Mouse (Mus musculus) MEL-GATA-1-ER (cell line): ENCODE data around the gene Hdac1.
"Not testable (repeated sequence)": the region's sequence is repeated elsewhere in the genome, so short reads cannot be mapped to it uniquely, and the experiment has no call there.

Experiments
- DNase-seq: peaks from one replicate; pipeline ENCODE4 v3.0.0-alpha.2; 2012; ENCODE audit warnings: low read depth; ENCODE audit errors: extremely low read depth

Hdac1 gene

DNA sequence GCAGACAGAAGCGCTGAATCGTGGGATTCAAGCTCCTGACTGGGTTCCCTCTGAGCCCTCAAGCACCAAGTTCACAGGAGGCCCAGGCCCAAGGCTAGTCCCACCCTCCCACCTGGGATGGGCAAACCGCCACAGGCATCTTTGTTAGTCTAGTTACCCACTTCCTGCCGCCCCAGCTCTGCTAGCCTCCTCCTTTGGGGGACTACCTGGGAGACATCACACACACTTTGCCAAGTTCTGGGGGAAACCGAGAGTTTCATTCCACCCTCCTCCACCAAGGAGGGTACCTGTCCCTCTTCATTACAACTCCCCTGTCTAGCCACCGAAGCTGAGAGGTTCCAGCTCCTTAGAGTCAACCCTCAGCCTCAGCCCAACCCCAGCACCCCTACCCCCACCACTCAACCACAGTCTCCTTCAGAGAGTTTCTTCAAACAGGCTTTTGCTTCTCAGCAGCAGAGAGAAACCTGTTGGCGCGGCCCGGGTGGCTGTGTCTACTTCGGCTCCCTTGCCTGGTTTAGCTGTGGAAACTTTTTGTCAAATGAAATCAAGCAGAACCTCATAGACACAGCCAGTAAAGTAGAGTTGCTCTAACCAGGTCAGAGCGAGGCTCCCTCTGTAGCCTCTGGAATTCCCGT, 15.9 kb upstream of the Hdac1 start:
- no peak for DNase-seq

DNA sequence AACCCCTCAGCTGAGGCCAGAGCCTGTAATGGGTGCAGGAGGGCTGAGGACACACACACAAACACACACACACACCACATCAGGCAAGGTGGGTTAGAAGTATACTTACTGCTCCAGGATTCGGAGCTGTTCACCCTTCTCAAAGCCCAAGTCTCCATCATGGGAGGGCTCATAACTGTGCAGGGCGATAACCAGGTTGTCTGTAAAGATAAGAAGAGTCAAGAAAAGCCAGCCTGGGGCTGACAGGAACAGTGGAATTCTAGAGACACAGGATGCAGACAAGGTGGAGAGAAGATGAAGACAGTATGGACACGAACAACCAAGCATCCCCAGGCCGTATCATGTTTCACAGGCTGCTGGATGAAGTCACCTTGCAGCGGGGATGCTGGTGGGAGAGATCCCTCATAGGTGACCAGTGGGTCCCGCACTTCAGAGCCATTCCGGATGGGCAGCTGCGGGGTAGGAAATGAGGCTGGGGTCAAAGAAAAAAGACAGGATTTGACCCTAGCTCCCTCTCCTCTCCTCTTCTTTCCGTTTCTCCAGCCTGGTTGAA, 14.8 kb upstream of the Hdac1 start:
- no peak for DNase-seq

DNA sequence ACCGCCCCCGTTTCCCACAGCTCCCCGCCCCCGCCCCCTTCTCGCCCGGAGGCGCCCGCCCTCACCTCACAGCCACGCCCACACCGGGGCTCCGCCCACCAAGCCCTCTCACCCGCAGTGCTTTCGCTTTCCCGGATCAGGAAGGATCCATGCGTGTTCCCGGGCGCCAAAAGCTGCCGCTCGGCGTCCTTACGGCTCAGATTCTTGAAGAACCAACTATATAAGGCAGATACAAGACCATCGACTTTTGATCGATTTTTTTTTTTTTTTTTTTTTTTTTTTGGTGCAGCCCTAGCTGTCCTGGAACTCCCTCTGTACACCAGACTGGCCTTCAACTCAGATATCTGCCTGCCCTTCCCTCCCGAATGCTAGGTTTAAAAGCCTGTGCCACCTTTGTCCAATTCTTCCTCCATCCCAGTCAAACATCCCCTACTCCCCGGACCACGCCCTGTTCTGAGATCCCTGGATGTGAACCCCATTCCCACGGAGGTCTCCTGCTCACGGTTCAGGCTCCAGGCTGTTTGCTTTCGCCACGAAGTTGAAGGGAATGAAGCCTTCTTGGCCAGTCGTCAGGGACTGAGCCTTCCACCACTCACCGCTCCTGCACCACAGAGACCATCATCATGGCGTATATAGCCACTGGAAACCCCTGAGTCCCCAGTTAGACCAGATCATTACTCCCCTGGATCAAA, 14.2 kb upstream of the Hdac1 start:
- no peak for DNase-seq

DNA sequence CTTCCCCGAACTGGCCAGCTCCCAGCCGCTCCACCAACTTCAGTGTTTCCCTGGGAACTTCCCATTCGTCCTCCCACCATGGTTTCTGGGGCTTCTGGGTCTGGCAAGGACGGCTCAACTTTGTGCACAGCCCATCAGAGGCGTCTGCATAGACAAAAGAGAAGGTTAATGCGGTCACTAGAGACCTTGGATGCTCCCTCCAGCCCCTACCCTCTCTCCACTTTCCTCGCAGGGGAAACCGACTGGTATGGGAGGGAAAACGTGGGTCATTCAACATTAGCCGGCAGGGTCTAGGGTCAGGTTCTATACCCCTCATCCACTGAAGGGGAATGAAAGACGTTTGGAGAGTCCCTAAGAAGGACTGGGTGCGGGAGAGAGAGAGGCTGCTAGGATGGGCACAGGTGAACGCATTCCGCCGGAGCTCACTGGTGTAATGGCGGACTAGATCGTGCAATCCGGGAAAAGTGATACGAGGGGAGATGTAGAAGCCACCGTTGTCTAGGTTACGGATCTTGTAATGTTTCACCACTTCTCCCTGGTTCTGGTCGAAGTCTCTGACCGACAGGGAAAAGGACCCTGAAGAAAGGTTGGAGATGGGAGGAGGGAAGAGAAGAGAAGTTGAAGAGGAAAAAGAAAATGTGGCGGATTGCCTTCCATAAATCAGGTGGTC, 13.5 kb upstream of the Hdac1 start:
- no peak for DNase-seq

DNA sequence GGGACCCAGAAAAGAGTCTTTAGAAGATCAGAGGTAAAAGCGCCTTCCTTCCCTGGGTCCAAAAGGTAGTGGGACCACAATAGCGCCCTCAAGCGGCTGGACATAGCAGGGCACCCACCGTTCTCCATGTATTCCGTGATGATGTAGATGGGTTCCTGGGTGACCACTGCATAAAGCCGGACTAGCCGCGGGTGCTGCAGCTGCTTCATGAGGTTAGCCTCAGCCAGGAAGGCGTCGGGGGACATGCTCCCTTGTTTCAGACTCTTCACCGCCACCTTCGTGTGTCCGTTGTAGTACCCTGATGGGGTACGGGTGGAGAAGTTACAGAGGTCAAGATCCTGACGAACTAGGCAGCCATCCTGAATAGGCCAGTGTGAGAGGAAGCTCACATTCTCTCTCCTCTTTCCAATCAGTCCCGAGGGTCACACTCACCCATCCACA, 12.9 kb upstream of the Hdac1 start:
- DNase-seq: no peak

DNA sequence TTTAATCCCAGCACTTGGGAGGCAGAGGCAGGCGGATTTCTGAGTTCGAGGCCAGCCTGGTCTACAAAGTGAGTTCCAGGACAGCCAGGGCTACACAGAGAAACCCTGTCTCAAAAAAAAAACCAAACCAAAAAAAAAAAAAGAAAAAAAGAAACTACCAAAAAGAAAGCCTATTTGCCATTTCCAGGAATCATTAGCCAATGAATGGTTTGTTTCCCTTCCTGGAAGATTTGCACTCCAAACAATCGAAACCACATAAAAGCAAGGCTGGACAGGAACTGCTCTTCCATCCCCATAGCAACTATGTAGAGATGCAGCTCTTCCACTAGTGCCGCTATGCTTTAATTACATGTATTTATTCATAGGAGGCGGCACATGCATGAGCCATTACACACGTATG, 12.0 kb upstream of the Hdac1 start:
- not testable (repeated sequence) for DNase-seq

DNA sequence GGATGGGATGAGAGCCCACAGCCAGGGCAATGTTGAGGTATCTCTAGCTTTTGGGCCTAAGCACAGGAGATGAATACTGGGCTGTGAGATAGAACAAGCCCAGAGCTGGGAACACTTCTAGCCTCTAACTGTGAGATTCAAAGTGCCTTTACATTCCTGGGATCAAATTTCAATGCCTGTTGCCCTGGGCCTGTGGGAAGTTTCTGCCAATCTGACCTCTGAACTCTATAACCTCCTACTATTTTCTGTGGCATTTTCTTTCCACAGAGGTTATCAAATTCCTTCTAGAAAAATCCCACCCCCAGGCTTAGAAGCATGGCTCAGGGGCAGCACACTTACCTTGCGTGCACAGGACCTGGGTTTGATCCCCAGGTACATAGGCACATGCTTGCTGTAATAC, 7.8 kb upstream of the Hdac1 start:
- DNase-seq: no peak

DNA sequence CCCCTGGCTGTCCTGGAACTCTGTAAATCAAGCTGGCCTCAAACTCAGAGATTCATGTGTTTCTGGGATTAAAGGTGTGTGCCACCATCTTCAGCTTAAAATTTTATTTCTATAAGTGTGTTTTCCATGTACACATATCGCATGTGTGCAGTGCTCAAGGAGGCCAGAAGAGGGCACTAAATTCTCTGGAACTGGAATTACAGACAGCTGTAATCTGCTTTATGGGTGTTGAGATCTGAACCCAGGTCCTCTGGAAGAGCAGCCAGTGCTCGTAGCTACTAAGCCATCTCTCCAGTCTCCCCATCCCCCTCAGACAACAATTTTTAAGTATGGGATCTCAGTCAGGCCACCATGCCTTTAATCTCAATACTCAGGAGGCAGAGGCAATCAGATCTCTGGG, 6.8 kb upstream of the Hdac1 start:
- no peak for DNase-seq

DNA sequence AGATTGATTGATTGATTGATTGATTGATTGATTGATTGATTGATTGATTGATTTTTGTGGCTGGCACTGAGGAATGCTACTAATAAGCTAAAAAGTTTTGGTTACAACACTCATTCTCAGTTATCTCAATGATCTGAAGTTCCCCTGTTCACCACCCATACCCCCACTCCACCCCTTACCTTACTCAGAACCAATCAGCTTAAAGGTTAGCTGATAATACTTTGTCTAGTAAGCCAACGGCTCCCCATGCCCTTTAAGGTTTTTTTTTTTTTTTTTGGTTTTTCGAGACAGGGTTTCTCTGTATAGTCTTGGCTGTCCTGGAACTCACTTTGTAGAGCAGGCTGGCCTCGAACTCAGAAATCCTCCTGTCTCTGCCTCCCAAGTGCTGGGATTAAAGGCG, 5.1 kb upstream of the Hdac1 start:
- not testable (repeated sequence) for DNase-seq

DNA sequence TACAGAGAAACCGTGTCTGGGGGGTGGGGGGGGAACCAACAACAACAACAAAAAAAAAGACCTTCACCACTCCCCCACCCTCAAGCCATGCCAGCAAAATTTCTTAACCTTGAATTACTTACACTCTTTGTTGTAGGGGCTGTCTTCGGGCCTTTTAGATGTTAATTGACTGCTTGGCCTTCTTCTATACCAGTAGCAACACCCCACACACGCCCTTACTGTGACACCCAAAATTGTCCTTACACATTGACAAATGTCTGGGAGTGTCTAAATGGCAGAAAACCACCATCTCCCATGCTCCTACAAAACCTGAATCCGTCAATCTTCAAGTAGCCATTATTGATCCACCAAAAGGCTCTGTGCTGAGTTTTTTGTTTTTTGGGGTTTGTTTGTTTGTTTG, 1.6 kb upstream of the Hdac1 start:
- no peak for DNase-seq

DNA sequence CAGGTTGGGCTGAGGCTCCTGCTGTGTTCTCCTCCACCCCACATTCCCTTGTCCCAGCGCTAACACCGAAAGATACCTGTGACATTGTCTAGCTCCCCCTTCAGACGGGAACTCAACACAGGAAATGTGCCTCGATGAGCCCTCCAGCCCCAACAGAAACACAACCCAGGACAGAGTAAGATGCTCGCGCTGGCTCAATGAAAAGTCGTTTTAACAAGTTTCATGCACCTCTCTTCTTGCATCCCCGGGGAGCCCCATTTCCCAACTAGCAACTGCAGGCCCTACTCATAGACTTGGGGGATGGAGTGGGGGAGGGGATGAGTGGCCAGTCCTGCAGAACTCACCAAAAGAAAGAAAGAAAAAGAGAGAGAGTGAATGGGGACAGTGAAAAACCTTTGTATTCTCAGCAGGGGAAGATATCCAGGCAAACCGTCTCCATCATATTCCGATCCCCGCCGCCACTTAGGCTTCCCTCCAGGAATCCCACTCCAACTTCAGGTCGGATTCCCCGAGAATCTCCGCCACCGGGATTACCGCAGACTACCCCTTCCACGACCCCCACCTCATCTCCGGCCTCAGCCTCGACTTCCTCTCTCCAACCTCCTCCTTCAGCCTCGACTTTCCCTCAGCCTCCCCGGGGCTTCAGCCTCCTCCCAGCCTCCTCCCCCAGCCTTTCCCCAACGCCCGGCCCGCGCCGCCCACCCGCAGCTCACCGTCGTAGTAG, 483 bp downstream of the Hdac1 start:
- no peak for DNase-seq

DNA sequence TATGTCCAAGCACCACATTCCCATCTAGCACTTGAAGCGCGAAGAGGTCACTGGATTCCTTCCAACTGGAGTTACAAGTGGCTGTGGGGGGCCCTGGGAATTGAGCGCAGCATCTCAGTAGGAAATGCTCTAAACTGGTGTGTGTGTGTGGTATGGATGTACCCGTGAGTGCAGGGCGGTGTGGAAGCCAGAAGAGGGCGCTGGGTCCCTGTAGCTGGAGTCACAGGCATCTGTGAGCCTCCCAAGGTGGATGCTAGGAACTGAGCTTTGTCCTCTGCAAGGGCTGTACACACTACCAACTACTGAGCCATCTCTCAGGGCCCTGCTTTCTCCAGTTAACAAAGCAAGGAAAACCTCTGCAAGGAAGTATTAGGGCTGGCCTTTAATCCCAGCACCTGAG, 2.5 kb downstream of the Hdac1 start:
- DNase-seq: no peak

DNA sequence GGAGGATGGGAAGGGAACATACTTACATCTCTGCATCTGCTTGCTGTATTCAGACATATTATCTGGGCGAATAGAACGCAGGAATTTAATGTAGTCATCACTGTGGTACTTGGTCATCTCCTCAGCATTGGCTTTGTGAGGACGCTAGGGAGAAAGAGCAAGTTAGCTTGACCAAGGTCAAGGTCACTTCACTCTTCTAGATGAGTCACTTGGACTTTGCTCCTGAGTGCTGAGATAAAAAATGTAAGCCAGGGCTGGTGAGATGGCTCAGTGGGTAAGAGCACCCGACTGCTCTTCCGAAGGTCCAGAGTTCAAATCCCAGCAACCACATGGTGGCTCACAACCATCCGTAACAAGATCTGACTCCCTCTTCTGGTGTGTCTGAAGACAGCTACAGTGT, 13.6 kb downstream of the Hdac1 start:
- DNase-seq: not testable (repeated sequence)

DNA sequence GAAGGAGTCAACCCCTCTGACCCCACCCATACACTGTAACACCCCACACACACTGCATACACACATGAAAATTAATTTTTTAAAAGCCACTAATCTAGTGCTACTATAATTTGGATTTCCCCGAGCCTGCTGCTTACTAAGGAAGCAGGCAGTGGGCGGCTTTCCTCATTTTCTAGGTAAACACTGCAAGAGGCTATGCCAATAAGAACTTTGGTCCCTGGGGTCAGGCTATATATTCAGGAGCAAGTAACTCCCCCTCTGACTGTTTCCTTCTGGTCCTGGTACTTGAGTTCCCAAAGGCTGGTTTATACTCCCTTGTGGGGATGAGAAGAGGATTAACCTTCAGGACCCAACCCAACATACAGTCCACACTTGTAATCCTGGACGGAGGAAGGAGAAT, 16.6 kb downstream of the Hdac1 start:
- DNase-seq: no peak

DNA sequence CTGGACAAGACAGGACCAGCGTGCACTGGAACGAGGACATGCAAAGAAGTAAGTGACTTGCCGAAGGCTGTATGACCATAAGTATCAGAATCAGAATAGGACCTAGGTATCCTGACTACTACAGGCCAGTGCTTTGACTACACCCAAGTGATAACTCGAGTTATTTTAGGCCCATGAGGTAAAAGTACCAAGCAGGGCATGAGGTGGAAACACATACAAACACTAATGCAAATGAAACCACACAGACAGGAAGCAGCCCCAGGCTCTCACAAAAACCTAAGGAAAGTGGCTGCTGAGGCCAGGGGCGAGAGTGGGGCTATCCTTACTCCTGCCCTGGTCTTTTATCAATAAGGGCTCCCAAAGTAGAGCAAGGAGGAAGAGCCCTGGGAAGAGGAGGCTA, 17.2 kb downstream of the Hdac1 start:
- DNase-seq: no peak

DNA sequence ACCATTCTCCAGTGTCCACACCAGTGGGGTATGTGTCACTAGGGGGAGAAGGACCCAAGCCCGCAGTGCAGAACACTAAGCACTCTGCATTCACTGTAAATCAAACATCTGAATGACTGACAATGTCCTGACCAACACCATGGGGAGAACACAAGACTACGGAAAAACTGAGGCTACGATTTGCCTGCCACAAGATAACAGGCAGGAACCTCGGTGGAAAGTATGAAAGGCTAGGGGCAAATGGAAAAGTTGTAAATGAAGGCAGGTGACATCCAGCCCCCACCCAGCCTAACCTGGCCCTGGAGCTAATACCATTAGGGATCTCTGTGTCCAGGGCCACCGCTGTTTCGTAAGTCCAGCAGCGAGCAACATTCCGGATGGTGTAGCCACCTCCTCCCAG, 24.0 kb downstream of the Hdac1 start:
- no peak for DNase-seq

DNA sequence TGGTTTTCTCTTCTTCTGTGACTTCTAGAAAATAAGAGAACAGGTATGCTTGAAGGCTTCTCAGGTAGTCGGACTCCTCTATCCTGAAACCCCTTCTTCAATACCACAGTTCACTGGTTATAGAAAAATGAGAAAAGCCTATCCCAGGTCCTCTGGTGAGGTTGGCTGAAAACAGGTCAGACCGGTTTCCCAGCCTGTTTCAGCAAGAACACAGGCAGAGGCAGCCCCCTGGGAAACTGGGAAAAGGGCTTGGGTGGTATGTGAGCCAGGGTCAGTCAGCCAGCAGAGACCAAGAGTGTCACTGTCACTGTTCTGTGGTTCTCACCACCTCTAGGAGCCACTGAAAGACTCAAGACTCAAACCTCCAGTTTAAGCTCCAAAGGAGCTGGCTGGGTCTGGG, 25.6 kb downstream of the Hdac1 start:
- no peak for DNase-seq

DNA sequence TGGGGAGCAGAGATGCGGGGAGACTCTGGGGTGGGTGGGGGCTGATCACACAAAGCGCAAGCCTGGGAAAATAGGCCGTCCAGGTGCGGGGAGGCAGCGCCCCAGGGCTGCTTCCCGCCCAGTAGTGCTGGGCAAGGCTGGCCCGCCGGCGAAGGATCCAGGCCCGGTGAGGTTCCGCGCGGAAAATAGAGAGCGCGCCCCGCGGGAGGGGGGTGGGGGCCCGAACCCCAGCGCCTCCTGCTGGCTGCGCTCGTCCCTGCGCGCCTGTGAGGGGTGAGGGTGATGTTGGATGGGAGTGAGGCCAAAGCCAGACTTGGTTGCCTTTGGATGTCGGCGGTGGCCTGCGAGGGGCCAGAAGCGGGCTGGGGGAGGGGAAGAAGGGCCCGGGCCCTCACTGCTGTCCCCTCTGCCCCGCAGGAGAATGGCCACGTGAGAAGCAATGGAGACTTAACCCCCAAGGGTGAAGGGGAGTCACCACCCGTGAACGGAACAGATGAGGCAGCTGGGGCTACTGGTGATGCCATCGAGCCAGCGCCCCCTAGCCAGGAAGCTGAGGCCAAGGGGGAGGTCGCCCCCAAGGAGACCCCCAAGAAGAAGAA, 28.1 kb downstream of the Hdac1 start:
- DNase-seq: no peak

DNA sequence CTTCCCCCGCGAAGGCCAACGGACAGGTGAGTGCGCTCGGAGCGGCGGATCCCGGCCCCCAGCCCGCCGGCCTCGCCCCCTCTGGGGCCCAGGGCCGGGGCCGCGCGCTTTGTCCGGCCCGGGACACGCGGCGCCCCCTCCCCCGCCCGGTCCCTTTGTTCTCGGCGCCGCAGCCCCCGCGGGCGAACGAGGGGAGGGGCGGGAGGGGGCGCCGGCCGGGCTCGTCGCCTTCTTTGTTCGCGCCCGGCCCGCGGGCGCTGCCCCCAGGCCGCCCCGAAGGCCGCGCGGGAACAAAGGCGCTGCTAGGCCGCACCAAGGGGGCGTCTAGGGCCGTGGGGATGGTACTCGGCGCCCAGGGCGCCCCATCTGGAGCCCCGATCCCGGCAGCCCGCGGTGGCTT, 28.6 kb downstream of the Hdac1 start:
- no peak for DNase-seq

DNA sequence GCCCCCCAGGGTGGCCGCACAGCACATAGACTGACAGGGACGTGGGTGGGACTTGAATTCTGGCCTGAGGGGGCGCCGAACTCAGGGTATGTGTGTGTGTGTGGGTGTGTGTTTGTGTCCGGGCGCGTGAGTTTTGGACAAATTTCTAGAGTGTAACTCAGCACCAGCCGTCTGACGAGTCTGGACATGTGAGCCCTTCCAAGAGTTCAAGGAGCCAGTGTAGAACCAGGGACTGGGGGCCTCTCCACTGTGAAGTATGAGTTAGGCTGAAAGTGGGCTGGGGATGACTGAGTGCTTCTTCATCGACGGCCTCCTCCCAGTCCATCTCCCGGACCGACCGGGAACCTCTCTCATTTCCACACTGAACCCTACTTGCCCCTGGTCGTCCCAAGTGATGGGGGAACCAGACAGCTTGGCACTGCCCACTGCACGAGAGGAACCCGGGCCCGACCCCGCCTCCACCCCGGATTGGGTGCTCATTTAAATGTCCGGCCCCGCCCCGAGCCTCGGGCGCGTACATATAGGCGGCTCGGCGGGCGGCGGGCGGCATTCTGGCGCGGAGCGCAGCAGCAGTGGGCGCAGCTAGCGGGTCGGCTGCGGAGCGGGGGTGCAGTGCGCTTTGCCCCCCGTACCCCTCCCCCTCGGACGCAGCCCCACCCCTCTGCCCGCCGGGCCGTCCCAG, 29.3 kb downstream of the Hdac1 start, which contains the start of gene Marcksl1:
Marcksl1 (plus strand) TSS at position 496 of the 682 bp plus-strand sequence.
- peak; percentile 32 for DNase-seq
